Mouse (Mus musculus) embryonic fibroblast, embryonic 13.5 days (primary cell): ENCODE data around the gene Nanos3.

Experiments used
- CTCF ChIP-seq: IDR thresholded peaks from 2 replicates; pipeline ENCODE4 v1.5.1; 2011; ENCODE audit warnings: mild to moderate bottlenecking, control low read depth, low read length, moderate library complexity, borderline replicate concordance; ENCODE audit not compliant: insufficient read depth
- POLR2A ChIP-seq: IDR thresholded peaks from 2 replicates; pipeline ENCODE4 v1.6.1; 2011; ENCODE audit warnings: low read depth, mild to moderate bottlenecking, control low read depth, low read length, moderate library complexity

- TF ChIP-seq CTCF (no peak), POLR2A (no peak)
Measured at GRCm38 (mm10) chr8:84140838-84141237, 44.2 kb downstream of the Nanos3 start.
